Mouse (Mus musculus) layer of hippocampus, adult 9-10 months (tissue): ENCODE data around the gene Mycbp.

Experiments used
- DNase-seq: peaks from one replicate; pipeline ENCODE4 v3.0.0; 2022; ENCODE audit warnings: low spot score

Mycbp gene

DNA sequence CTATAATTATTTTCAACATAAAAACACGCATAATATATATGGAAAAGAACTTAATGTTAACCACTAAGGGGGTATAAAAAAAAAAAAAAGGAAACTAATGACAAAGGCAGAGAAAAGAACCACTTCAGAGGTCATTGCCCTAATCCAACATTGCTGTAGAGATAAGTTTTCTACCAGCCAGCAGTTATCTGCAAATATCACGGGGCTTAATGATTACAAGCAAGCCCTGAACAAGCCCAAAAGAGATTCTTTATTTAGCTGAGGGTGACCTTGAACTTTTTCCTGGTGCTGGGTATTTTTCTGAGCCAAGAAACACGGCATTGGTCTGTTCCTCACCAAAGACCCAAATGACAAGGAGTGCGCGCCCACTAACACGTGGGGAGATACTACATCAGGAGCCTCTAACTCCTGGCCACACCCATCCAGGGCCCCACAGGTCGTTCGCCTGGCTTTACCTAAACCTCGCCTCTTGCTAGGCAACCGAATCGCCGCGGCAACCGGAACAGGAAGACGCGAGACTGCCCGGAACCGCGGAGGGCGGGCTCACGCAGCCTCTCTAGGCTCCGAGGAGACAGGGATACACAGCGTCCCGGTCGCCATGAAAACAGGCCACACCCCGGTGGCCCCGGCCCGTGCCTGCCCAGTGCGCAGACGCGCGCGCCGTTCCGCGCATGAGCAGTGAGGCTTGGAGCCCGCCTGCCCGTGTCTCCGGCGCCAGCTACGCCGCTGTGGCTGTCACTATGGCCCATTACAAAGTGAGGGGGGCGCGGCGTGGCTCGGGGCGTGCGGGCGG, at the start of gene Mycbp:
TSS of gene Mycbp (plus strand) at position 500 of the 793 bp plus-strand sequence.
- DNase-seq, result peak; percentile 88

DNA sequence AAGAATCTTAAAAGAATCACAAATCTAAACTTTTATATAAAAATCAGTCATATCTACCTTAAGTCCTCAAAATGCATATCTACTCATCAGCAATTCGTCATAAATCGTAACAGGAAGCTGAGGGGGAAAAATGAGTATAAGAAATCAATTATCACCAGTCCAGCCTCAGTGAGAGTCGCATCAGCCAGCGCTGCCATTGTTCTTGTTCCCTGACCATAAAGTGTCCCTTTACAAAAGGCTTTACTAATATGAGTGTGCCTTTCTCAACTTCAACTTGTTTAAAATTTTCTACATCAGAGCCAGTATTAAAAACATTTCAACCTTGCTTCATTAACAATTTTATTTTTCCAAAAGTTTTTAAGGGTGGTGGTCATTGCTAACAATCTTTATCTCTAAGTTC, 47.7 kb upstream of the Mycbp start:
- no peak for DNase-seq

DNA sequence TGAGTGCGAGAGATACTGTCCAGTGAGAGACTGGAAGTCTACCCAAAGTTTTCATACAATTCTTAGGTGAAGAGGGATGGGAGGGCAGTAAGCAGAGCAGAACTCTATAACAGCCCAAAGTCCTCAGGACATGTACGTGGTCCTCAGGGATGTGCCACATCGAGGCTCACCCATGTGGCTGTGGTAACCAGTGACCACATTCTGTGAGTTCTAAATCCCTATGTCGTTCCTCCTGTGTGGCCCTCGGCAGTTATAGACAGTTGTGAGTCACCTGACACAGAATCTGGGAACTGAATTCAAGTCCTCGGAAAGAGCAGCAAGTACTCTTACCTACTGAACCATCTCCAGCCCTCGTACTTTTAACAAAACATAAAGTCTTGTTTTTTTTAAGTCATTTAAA, 46.5 kb upstream of the Mycbp start:
- no peak for DNase-seq

DNA sequence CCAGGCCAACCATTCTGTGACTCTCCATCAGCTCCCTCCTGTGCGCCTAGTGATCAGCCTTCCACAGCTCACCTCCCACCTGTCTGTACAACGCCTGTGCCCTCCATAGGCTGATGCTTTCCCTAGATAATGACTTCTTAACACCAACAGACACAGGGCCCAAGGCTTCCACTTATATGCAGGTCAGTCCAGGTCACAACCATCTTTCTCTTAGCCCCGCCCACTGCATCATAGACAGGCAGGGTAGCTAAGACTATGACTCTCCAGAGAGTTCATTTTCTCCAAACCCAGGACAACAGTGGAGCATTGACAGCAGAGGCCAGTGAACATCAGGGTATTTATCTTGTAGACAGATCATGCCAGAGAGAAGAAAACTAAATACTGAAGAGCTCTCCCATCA, 45.3 kb upstream of the Mycbp start, which contains the start of gene 4933427I04Rik:
TSS of gene 4933427I04Rik (plus strand) at position 301 of the 400 bp plus-strand sequence.
- DNase-seq, result no peak

DNA sequence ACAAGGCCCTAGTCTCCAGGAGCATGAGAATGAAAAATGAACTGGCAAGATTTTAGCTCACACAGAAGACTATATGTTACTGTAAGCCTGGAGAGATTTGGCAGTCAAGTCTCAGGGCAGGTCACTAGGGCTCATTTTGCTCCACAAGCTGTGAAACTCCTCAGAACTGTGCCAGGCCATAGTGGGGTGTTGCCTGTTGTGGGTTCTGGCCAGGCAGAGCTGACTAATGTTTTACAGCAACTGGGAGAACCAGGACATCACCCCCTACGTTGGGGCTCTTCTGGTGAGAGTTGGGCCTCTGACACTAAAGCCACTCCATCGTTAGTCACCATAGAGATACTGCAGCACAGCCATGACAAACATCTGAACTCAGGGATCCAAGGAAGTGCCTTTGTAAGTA, 44.8 kb upstream of the Mycbp start:
- DNase-seq, result no peak

DNA sequence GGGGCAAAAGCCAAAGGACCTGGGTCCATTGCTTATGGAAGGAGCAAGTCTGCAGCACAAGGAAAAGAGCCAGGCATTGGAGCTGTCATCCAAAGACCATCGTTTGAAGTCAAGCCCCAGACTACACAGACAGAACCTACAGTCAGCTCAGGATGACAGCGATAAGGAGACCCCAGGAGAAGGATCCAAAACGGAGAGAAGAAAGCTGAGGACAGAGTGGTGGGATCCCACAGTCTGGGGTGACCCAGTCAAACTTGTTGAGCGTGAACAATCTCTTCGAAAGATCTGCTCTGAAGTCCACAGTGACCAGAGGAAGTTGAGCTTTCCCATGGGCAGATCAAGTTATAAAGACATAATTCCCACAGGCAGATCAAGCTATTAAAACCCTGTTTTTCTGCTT, 44.0 kb upstream of the Mycbp start:
- no peak for DNase-seq

DNA sequence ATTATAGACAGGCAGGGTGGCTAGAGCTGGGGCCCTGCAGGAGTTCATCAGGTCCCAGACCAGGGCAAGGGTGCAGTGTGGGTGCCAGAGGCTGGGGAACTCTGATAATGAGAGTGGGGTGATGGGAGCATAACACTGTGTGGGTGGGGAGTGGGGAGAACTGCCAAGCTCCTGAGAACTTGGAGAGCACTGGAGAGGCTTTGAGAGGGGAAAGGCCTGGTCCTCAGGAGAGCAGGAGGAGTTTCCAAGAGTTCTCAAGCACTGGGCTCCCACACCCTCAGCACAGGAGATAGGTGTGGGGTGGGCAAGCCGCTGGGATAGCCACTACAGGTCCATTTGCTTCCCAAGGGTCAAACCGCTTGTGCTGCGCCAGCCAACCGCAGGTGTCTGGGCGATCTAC, 10.9 kb upstream of the Mycbp start:
- DNase-seq, result no peak

DNA sequence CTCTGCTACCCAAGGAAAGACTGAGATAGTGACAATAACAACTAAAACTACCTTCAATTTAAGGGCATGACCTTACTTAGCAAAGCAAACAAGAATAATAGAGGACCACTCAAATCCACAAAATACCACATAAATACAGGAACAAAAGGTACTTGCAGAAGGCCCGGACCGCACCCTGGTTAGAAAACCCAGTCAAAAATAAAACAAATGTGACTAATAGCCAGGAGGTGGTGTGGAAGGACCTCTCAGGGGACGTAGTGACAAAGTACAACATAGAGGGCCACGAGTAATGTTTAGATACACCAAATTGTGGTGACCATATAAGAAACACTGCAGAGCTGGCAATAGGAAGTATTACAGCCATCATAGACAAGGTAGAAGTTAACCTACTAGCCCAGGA, 10.3 kb upstream of the Mycbp start:
- DNase-seq, result no peak

DNA sequence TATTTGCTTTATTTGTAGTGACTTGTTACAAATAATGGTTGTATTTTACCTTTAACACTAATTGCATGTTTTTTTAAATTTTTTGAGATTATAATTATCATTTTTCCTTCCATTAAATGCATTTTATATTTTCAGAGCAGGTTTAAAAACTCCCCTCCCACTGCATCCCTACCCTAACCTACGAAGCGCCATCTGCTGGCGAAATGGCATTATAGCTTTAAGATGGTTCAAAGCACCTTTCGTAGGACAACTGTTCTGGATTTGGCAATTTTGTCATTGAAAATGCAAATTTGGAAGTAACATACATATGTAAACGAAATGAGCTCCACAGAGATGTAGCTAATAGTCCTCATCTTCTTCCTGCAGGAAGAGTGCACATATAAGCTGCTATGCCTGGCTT, 5.9 kb upstream of the Mycbp start:
- DNase-seq, result no peak

DNA sequence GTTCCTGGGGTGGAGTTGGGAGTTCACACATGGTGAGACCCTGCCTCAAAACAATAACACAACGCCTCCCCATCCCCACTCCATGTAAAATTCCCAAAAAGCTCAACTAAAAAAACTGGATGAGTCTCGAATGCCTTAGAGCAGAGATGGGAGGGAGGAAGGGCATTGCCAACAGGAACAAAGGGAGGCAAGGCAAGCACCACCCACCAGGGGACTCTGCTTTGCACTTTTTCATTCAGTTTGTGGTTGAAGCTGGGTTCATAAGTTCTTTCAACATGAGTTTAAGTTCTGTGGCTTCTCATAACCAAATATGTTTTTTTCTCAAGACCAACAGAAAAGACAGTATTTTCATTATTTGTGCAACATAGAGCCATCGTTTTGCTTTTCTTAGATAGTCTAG, 1.2 kb upstream of the Mycbp start:
- no peak for DNase-seq

DNA sequence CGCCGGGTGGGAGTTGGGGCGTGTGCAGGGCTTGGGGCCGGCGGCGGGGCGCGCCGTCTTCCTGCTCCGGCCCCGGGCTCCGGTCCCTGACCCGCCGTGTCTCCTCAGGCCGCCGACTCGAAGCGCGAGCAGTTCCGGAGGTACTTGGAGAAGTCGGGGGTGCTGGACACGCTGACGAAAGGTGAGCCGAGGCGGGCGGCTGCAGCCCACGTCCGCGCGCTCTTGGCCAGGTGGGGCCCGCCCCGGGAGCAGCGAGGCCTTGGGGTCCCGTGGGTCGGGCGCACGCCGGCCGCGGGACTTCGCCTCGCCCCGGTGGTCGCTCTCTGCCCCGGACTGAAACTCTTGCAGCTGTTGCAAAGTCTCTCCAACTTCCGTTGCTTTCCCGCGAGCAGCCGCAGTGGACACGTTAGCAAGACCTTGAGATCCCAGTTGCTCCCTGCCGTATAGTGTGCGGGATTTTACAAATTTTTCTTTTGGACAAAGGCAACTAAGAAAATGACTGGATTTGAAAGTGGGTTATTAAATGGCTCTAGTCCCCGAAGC, 565 bp downstream of the Mycbp start:
- no peak for DNase-seq

DNA sequence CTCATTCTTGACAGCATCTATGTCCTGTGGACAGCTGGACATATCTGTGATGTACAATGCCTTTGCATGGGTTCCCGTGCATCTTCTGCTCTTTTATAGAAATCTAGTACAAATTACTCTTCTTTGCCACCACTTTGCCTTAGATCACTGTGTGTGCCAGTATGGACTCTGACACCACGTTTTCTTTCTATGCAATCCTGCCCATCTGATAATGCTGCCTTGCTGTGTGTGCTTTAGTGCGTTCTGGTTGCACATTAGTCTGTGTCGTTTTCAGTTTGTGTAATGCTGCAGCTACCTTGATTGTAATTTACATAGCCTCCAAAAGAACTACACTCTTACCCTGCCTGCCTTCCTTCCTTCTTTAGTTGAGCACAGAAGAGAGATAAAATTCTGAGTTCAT, 6.9 kb downstream of the Mycbp start:
- DNase-seq, result no peak

DNA sequence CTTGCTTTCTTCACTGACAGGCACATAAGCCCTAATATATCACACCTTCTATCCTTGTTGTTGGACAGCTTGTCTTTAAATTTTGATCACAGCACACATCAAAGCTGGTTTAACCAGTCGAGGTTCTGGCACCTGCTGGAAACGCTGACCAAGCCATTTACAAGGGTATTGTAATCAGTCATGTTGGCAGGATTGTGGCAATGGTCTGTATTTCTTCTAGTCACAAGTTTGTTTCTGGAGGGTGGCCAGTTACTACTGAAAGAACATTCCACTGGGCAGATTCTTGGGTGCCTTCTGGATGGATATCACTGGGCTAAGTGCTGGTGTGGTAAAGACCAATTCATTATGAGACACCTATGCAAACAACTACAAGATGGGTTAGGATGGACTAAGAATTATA, 7.8 kb downstream of the Mycbp start:
- DNase-seq, result no peak

DNA sequence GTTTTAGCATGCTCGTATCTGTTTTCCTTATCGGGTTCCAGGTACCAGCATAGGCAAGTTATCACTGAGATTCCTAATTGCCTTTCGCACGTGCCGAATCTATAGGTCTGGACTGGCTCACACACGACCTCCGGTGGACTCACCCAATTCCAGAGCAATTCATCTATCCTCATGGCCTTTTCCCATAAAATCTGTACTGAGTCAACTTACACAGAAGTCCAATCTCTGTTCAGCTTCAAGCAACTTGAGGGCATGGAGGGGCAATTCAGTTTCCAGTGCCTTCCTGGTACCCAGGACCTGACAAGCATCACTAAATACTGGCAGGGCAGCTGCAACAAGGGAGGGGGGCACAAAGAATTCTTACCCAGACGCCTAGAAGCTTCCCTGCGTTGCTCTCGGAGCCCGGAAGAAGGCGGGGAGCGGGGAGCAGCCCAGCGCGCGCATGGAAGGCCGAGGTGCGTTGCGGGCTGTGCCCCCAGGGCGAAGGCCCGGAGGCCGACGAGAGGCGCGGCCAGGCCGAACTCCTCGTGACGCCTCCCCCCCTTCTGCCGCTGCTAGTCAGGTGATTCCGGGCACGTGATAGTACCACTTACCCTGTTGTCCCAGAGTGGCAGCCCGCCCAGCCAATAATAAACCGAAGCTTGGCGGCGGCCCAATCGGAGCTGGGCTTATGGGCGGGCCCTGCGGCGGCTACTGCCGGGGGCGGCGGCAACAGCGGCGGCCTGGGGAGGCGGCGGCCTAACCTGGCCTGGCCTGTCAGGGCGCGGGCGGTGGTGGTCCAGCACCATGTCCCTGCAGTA, 12.3 kb downstream of the Mycbp start, which contains the start of gene Rragc:
TSS of gene Rragc (plus strand) at position 699 of the 800 bp plus-strand sequence.
- DNase-seq, result peak; percentile 100

DNA sequence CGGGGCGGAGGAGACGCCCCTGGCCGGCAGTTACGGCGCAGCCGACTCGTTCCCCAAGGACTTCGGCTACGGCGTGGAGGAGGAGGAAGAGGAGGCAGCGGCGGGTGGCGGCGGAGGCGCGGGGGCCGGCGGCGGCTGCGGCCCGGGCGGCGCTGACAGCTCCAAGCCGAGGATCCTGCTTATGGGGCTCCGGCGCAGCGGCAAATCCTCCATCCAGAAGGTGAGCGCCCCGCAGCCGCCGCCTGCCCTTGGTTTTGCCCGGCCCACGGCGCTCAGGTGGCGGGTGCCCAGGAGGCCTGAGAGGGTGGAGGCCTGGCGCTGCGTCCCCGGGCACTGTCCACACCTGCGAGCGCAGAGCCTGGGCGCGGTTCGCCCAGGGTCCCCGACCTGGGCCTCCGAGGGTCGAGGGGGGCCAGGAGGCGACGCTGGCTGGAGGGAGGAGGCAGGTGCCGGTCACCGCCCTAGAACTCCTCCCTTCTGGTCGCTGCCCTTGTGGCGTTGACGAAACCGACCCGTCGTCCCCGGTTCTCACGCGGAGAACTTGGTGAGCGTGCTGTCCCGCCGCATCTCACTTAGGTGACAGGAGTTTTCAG, 13.0 kb downstream of the Mycbp start, which contains the start of gene 4930535I16Rik:
TSS of gene 4930535I16Rik (minus strand) at position 475 of the 593 bp plus-strand sequence.
- no peak for DNase-seq

DNA sequence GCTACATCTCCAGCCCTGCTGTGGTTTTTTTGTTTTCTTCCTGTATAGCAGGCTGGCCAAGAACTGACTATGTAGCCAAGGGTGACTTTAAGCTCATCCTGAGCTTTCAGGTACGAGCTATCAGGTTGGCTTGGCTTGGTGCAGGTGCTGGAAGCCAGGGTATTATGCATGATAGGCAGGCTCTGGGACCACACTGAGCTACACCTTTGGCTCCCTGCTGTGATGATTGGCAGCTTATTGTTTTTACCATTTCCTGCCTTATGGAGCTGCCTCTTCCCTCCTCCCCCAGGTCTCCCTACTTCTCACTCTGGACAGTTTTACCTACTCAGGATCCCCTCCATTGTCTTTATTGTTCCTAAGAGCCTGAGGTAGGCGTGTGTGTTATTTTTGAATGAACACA, 14.2 kb downstream of the Mycbp start:
- no peak for DNase-seq

DNA sequence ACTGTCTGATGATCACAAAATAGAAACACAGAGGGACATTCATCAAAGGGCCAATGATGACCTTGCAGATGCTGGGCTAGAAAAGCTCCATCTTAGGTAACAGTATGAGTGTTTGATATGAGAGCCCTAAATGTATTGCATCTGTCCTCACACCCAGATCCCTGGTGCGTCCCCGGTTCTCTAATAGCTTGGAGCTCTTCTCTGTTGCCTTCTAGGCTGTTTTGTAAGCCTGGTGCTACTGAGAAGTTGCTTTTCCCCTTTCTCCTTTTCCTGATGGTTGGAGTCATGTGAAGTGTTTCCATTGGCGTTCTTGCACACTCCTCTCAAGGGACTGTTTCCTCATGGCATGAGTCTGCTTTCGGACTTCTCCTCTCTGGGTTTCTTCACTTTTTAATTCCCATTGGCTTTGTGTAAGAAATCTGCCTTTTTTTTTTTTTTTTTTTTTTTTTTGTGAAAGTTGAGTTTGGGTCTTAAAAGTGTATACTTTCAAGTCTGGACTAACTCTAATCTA, 16.5 kb downstream of the Mycbp start:
- no peak for DNase-seq

DNA sequence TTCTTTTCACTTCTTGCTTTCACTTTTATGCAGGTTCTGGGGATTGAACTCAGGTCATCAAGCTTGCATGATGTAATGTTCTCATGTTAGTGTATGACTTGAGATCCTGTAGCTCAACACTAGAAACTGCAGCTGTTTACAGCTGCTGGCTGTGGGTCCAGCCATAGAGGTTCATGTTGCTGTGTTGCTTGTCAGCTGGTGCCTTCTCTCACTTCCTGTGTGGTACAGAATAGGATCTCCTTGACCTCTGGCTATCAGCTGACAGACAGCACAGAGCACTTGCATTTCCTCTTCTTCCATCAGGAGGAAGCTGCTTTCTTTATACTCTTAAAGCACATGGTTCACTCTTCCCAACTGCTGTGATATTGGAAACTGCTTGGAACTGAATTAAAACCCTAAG, 23.3 kb downstream of the Mycbp start:
- DNase-seq, result no peak

DNA sequence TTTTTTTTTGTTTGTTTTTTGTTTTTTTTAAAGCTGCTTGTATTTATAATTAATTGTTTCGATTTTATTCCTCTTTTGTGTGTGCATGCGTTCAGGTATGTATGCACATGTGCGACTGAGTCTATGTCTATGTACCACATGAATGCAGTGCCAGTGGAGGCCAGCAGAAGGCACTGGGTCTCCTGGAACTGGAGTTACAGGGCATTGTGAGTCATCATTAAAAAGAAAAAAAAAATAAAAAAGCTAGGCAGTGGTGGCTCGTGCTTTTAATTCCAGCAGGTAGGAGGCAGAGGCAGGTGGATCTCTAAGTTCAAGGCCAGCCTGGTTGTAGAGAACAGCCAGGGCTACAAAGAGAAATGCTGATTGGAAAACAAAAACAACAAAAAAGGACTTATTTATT, 25.4 kb downstream of the Mycbp start:
- DNase-seq, result no peak

DNA sequence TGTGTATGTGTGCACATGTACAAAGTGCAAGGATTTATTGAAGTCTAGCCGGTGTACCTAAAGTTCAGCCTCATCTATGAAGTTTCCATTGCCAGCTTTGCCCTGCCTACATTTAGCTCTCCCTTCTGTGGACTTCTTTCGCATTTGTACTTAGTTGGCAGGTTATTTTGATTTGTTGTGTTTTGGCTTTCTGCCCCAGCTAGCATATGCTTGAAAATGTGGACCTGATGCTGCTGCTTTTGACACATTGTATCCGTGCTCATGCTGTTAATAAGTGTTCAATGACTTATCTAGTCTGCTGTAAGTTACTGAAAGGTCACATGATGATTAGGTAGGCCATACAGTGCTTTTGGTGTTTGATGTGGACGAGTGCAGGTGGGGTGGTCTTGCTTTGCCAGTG, 29.7 kb downstream of the Mycbp start:
- no peak for DNase-seq

DNA sequence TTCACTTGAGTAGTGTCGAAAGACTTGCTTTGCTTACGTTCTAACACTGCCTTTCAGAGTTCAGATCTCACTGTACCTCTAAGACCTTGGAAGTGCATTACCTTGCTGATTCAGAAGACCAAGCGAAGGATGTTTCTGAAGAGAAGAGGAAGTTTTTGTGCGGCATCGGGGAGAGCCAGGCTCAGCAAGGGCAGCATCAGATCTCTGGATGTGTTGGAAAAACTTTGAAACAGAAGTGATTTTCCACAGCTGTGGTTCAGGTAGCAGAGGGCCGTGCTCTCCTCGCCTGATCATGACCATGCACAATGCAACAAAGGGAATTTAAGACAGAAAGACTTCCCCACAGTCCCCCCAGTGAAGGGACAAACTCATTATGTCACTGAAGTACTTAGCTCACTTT, 31.4 kb downstream of the Mycbp start:
- no peak for DNase-seq

DNA sequence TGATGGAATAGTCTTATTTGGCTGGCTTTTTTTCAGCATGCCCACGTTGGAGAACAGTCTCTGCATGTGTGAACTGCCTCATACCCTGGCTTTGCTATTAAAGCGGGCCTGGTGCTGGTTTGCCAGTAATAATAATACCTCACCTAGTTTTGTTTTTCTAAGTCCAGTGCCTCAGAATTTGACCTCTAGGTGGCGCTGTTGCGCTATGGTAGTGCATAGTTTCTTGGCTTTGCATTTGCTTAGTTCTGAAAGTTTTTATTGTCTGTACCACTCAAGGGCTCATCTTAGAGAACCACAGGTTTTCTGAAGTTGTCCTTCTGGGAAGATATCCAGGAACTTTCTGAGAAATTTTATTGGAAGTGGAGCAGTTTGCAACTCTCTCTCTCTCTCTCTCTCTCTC, 35.2 kb downstream of the Mycbp start:
- peak; percentile 77 for DNase-seq
